Mouse (Mus musculus): Measurements from ENCODE around the gene Arhgap27.
A peak's percentile ranks its signal among the peaks of the same experiment; 100 is the strongest.
"Not testable (repeated sequence)": the region's sequence is repeated elsewhere in the genome, so short reads cannot be mapped to it uniquely, and the experiment has no call there.

Arhgap27 gene

DNA sequence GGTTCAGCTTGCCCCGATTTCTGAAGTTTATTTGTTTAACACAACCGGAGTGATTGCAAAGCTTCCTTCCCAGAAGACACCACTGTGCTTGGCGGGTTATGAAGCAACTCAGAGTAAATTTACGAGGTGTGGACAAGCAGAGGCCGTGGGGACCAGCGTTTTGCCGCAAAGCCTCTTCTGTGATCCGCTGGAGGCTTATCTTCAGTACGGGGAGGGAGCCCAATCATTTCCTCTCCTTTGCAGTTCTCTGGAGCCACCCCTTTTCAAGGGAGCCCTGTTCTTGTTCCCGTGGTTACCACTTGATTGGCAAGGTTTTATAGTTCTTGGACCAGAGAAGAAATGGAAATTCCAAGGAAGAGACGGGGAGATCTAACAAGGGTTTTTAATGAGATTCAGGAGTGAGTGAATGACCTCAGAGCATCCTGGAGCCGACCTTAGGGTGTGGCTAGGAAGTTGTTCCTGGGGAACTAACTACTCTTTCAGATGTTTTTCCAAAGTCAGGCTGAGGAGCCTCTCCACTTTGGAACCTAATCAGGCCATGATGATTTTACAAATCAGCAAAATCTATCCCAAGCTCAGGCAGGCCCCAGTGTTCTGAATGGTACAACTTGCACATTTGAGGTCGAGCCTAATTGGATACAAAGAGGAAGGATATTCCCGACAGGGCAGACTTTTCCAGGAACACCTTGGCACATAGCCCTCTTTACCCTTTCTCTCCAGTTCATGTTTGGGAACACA, 71.2 kb downstream of the Arhgap27 start:
- peak in 1 of 2 experiments; percentile 59 for DNase-seq

DNA sequence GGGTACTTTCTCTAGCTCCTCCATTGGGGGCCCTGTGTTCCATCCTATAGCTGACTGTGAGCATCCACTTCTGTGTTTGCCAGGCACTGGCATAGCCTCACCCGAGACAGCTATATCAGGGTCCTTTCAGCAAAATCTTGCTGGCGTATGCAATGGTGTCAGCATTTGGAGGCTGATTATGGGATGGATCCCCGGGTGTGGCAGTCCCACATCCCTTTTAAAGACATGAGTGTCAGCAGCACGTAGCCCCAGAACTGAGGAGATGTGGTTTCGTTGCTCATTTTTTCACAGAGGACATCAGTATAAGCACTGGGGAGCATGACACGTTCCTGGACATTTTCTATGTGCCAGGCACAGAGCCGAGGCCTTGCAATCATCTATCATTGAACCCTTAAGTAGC, 72.7 kb downstream of the Arhgap27 start:
- DNase-seq, result not testable (repeated sequence)

DNA sequence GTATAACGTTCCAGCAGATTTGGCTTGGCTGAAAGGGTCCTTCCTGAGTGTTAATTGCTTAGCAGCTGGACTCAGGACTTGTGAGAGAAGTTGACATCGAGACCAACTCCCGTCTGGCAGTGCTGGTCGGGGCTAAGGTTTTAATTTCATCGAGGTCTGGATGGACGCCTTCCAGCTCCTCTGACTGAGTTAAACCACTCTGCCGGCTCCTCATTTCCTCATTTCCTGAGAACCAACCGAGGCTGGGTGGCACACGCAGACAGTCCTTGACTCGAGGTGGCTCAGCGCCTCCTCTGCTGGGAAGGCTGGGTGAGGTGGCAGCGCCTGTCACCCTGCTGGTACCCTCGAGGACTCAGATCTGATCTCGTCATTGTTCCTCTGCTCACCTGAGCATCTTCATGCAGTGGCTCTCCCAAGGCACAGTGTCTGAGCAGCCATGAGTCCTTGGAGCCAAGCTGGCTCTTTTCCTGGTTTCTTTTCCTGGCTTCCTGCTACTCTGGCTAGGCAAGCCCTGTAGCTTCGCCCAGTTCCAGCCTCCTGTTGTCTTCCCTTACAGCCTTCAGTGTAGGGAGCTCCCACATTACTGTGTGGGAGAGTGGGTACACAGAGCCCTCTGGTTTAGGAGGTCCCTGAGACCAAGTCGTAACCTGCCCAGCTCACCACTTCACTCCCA, 75.1 kb downstream of the Arhgap27 start:
- no peak for DNase-seq

DNA sequence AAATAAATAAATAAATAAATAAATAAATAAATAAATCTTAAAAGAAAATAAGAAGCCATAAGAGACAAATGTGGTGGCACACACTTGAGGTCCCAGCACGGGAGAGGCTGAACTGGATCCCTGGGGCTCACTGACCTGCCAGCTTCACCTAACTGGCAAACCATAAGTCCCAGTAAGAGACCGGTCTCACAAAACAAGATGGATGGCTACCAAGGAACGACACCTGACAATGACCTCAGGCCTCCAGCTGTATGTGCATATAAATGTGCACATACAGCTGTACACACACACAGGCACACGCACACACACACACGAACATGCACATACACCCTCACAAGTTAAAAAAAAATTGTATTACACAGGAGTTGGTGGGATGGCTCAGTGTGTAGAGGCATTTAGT, 76.6 kb downstream of the Arhgap27 start:
- no peak for DNase-seq

DNA sequence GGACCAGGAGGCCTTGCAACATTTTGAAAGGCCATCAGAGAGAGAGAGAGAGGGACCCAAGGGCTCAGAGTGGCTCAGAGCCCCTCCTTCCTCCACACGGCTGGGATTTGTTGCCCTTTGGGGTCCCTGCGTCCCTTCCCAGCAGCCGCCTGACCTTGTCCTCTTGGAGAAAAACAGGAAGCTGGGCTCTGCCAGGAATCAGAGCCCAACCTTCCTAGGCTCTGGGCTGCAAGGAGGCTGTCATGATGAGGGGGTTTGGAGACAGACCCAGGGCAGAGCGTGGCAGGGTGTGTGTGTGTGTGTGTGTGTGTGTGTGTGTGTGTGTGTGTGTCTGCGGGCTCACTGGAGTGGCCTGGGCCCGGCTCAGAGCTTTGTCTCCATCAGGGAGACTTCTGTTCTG, 77.5 kb downstream of the Arhgap27 start:
- DNase-seq, result no peak

DNA sequence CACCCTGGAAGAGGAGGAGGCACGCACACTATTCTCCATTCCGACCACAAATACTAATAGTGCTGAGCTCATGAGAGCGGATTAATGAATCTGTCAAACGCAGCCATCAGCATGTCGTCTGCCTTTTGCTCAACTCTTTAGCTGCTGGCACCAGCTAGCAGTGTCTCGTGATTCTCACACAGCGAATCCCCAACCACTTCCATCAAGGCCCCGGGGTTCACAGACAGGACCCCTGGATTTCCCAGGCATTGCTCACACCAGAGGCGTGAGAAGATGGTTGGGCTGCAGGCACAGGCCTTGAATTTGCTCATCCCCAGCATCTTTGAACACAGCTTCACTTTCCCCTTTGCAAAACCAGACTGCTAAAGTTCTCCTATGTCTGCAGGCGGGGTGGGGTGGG, 78.2 kb downstream of the Arhgap27 start:
- no peak for DNase-seq

DNA sequence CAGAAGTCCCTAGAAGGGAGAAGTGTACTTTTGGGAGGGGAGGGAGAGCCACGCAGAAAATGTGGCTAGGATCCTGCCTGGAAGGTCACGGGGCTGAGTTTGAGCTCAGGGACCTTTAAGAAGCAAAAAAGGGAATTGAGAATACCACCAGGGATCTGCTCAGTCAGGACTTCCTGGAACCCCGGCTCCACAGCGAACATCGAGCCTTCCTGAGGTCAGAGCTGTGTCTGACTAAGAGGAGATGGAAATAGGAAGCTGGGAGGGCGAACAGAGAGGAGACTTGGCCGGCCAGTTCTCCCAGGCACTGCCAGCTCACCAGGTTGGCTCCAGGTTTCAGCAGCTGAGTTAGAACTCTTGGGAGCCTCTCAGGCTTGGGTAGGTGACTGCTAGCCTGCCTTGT, 81.7 kb downstream of the Arhgap27 start:
- no peak for DNase-seq
